Mouse (Mus musculus) heart, postnatal 10 days (tissue): Measurements from ENCODE around the gene Gon7. TPM values are rescaled to one million over a fixed set of nuclear protein-coding genes. Genes with fewer than 3 reads are reported as not detected.

Experiments
- DNase-seq, 2 experiments: peaks; one replicate each; pipeline ENCODE4 v3.0.0; 2021
- intact Hi-C: fragments of 180-260 bp; cut with DNase I; formaldehyde crosslinking; loops from one replicate; pipeline ENCODE4 v1.15.1; 2025
- total RNA-seq, 2 experiments: library from RNA; stranded (reverse); gene quantifications; 2 replicates each; pipeline ENCODE4 v1.2.3; 2021

The Gon7 gene
- total RNA-seq, 2 experiments from 2014 or later = 10.6 to 11.7 TPM

DNA sequence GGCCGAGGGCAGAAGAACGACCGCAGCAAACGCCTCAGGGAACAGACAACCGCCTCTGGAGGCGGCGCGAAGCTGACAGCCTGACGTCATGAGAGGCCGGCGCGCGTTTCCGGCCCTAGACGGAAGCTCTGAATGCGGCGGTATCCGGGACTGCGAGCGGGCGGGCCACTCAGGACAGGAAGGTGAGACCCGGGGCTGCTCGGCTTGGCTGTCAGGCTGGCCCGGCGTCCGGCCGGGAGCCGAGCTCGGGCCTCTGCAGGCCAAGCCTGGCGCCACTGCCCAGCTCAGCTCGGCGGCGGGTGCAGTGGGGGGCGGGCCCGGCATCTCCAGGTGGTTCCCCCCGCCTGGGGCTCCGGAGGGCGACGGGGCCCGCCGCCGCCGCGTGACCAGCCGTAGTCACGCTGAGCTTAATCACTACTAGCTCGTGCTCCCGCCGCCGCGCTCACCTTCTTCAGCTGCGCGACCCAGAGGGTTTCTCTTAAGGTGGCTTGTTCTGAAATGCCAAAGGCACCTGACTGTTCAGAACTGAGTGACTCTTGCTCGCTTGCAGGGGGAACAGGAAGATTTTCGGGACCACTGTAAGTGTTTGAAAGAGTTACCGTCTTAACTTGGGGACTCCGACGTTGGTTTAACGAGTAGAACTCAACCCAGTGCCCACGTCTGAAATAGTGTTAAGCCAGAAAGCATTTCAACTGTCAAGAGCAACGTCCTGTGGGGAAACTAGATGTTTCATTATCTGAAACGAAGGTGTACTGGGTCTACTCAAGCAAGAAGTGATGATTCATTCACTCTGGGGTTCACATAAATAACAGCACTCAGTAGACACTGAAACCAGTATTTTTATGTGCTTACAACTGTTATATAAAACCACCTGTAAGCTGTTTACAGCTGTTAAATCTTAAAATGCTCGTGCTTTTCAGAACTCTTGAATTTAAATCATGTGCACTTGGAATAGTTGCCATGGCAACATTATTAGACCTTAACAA is 13.7 kb downstream of the Gon7 start, which contains the start of the genes Moap1 and Tmem251:
Moap1 (minus strand) TSS at position 73 of the 986 bp plus-strand sequence.
Tmem251 (plus strand) TSS at position 174 of the 986 bp plus-strand sequence.
- peak; percentile 94 for DNase-seq
- intact Hi-C loops = loop anchor here (1.0 to 5.0 kb wide), 2 partner anchors 13 to 133 kb away; partner anchors contain the start of genes Btbd7, Gm28051, Gon7 and Ubr7

DNA sequence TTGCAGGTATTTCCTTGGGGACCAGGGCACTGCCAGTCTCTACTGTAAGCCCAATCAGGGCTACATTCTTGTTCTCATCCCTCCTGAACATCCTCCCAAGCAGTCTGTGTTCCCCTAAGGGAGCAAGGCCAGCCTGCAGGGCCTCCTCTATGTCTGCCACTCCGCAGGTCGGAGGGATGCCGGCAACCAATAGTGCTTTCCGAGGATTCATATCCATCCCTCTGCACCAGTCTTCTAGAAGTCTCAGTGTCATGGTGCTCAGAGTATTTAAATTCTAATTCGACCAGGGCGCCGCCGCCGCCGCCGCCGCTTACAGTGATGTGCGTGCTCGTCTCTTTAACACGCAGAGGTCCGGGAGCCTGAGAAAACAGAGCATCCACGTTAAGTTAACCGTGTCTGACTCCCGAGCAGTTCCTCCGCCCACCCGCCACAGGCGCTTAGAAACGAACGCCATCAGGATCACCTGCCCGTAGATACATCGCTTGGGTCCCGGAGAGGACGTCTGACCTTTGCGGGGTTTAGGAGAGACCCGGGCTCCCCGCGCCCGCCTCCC is 14.5 kb downstream of the Gon7 start:
- DNase-seq = no peak
- intact Hi-C loops = loop anchor here (1.0 to 5.0 kb wide), 2 partner anchors 14 to 134 kb away; partner anchors contain the start of genes Btbd7, Gm28051, Gon7 and Ubr7

DNA sequence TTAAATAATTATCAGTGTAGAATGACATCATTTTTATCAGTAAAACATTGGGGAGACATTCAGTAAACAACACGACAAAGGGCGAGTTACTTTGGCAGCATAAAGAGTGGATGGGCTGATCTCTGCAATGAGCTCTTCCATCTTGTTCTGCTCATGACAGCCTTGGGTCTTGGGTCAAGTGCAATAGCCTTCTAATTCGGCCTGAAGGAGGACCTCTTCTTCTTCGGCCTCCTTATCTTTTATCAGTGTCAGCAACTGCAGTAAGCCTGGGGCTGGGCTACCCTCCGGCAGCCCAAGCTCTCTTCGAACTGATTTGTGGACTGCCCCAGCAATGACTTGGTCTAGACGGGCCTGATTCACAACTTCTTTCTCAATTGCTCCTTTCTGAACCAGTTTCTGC is 15.5 kb downstream of the Gon7 start:
- DNase-seq = no peak
- intact Hi-C loops = loop anchor here (5.0 kb wide), 1 partner anchor 135 kb away; the partner anchor contains the start of gene Btbd7

DNA sequence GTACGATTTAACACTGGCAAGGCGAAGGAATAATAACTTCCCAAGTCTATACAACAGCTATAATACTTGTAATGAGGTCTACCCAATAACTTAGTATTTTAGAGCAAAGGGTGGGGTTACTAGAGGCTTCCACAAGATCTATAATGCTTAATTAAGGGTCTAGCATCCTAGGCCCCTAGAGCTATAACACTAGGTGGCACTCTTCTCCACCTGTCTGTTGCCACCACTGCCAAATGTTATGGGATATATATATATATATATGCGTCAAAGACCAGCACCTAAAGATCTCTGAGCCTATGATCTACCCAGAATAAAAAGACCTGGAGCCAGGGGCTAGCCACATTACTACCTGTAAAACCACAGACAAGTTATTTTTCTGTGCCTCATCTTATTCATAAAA is 17.3 kb downstream of the Gon7 start:
- no peak for DNase-seq
- intact Hi-C loops = loop anchor here (1.0 to 5.0 kb wide), 2 partner anchors 137 to 325 kb away; partner anchors contain the start of gene Btbd7

DNA sequence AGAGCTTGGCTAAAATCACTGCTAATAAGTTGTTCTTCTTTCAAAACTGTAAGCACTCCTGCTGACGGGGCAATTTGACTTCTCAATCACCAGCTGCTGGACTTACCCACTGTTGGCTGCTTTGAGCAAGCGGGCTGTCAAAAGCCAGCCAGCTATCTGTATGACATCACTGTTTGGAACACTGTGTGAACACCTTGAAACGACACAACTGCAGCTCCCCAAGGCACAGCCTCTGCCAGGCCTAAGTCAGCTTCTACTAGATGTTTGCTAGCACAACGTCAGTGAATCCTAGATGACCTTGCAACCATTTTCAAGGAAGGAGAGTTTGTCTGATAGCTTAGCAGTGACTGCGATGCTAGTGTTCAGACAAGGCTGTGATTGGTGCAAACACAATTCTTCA is 18.5 kb downstream of the Gon7 start:
- DNase-seq = peak in 1 of 2 experiments; percentile 35
- intact Hi-C loops = no loop called here

DNA sequence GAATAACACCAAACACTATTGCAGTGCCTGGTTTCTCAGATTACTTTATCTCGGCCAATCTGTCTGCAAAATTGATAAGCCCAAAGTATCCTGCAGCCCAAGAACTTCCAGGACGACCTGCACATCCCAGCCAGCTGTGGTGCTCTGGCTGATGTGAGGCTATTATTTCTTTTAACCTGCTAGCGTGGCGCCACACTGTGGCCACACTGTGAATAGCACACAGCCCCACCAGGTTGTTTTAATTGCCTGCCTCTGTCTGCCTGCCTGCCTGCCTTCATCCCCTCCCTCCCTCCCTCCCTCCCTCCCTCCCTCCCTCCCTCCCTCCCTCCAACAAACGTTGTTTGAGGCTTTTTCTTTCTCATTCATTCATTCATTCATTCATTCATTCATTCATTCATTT is 24.2 kb downstream of the Gon7 start:
- intact Hi-C loops = loop anchor here (1.0 to 5.0 kb wide), 2 partner anchors 28 to 211 kb away; no protein-coding TSS in a partner anchor
- DNase-seq = peak; percentile 59 to 80

DNA sequence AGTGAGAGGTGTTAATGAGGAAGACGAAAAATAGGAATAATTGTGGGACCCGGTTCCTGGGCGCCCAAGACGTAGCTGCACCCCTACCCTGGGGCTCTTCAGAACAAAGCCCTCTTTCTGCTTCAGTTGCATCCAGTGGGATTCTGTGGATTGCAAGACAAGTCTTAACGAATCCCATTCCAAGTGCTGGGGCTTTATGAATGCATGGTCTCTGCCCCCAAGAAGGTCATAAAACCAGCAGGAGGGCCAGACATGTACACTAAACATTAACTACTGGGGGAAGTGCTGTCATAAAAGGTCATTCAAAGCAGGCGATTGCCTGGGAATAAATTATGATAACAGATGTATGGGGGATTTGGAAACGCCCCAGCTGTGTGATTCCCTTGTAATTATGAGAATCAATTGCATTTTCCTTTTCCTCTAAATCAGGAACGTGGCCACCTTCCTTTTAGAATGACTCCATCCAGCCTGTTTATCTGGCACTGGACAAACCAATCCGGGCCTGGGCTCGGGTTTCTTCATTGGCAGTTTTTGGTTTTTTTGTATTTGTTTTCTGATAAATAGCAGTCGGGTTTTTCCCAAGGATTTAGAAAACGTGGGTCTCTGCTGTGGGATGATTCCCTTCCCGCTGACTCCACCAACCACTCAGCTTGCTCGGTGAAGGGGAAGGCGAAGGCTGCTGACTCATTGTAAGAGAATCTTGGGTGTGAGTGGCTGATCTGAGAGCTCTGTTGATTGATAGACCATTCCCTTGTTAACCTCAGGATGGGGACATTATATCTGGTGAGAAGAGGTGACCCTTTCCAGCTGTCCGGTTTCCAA is 26.6 kb downstream of the Gon7 start:
- DNase-seq = no peak
- intact Hi-C loops = loop anchor here (5.0 kb wide), 1 partner anchor 209 kb away; no protein-coding TSS in a partner anchor

DNA sequence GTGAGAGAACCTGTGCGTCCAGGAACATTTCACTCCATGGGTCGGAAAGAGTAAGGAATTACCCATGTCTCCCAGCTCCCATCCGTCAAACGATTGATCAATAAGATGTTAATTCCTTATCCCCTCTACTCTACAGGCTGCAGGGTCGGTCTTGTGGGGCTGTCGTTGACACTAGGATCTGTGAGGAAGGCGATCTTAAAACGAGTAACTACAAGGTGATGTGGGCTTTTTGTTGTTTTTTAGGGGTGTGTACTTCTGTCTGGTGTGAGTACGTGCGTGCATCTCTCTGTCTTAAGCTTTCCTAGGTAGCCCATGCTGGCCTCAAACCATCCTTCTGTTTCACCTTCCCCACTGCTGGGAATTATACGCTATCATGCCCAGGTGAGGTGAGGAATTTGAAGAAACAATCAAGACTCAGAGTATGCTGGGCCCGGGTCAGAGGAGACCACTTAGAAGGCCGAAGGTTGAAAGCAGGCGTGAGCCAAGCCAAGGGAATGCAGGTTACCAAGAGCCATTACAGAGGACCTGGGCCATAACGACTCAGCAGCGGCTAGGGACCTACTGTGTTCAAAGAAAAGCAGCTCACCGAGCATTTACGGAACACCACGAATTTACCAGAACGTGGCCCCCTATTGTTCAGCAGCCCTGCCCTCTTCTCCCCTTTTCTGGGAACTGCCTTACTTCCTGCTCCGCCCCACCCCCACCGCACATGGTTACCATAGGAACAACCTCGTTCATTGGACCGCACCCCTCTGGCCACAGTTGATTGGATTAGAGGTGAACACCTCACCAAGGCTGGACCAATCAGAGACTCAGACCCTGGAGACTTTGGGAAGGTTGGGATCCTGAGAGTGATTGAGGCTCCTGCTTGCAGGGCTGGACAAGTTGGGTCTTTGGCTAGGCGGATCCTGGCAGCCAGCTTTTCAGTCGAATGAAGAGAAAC is 27.5 kb downstream of the Gon7 start:
- peak; percentile 34 to 48 for DNase-seq
- intact Hi-C loops = loop anchor here (5.0 kb wide), 1 partner anchor 208 kb away; no protein-coding TSS in a partner anchor

DNA sequence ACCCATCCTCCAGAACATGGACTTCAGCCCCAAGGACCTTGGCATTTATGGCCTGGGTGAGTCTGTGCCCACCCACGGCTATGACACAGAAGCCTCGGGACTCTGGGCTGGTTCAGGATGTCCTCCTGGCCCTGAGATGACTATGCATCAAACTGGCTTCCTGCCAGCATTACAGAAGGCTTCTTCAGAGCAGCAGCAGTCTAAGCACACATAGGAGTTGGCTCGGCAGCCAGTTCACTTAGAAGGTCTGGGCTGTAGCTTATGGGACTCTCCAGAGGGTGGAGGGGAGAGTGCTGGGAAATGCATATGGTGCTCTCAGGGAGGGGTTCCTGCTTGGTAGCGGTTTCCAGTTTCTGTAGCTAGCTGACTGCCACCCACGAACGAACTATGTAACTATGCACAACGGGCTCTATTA is 31.8 kb downstream of the Gon7 start:
- DNase-seq = no peak
- intact Hi-C loops = no loop called here

DNA sequence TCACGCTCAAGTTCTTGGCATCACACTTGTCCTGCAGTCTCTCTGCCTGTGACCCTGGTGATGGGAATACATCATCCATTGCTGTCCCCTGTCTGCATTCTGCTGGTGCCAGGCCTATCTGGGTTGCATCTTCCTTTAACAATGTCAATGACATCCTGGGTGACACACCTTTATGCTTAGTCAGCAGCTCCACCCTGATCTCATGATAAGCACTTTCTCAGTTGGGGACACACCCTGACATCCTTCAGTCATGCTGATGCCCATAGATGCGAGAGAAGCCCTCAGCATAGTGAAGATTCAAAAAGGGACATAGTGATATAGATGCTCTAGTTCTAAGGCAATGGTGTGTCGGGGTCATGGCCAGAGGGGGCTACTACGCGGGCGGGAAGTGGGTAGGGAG is 32.5 kb downstream of the Gon7 start:
- no peak for DNase-seq
- intact Hi-C loops = no loop called here

DNA sequence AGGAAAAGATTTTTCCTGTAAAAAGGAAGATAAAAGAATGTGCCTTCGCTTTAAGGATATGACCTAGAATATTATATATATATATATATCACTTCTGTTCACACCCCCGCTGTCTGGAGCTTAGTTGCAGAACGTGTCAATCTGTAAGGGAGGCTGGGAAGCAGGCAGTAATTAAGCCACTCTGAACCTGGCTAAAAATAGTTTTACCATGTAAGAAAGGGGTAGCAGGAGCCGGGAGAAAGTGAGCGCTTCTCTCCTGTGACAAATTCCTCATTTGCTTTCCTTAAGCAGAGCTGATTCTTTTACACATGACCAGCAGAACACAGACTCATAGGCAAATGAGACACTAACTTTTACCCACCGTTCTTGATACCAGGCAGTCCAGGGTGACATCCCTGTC is 33.7 kb downstream of the Gon7 start:
- intact Hi-C loops = no loop called here
- no peak for DNase-seq

DNA sequence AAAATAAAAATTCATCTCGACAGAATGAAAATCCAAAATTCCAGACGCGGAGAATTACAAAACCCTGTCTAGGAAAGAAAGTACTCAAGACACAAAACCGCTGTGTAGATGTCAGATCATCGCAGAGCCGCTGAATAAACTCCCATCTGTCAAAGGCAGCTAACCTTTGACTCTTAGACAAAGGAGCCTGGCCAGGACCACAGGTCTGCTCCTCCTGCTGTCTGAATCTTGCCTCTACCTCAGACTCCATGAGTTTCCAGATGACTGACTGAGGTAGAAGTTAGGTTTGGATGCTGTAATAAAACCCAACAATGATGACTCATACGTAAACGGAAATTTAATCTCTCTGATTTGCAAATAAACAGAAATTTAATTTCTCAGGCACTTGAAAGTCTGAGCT is 34.6 kb downstream of the Gon7 start:
- intact Hi-C loops = no loop called here
- no peak for DNase-seq

DNA sequence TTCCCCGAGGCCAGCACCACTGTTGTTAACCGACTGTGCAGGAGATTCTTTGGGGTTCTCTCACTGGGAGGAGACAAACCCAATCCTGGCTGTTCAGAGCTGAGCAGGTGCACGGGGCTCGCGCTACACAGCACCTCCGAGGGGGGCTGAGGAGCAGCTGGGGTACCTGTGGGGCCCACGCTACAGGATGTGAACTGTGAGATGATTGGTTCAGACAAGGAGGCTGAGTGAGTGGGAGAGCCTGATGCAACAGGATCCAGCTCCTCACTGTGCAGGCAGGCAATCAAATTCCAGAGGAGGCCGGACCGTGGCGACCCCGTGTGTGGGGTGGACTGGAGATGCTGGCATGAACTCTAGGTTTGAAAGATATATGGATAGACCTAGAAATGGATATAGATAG is 35.2 kb downstream of the Gon7 start:
- intact Hi-C loops = no loop called here

DNA sequence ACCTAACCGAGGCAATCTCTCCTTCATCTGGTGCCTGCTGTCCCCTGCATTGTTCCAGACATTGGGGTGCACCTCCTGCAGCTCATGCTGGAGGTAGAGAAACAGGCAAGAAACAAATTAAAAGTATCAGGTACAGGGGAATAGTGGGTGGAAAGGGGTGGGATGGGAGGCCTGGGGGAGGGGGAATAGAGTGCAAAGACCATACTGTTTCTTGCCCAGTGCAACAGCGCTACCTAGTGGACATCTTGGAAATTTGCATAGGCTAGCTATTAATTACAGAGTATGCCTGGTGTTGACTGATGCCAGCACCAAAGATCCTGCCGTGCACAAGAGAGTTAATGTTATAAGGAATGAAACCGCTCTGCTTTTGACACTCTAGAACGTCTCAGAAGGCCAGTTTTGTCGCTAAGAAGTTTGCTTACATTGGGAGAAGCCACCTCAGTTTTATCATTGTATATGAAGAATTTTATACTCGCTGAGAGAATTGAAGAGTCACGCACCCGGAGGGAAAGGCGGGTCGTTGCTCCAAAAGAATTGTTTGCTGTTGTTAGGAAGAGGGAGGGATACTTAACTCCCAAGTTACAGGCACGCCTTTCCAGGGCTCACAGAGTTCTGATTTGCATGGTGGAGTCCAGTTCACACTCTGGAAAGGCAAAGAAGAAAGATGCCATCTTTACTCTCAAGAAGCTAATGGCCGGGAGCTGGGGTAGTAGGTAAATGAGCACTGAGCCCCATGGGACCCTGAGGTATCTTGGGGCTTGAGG is 37.9 kb downstream of the Gon7 start:
- intact Hi-C loops = loop anchor here (1.0 kb wide), 1 partner anchor 140 kb away; no protein-coding TSS in a partner anchor
- DNase-seq = peak; percentile 40 to 75

More for the DNA sequence above, 35.2 kb downstream of the Gon7 start:
- DNase-seq = no peak

DNA sequence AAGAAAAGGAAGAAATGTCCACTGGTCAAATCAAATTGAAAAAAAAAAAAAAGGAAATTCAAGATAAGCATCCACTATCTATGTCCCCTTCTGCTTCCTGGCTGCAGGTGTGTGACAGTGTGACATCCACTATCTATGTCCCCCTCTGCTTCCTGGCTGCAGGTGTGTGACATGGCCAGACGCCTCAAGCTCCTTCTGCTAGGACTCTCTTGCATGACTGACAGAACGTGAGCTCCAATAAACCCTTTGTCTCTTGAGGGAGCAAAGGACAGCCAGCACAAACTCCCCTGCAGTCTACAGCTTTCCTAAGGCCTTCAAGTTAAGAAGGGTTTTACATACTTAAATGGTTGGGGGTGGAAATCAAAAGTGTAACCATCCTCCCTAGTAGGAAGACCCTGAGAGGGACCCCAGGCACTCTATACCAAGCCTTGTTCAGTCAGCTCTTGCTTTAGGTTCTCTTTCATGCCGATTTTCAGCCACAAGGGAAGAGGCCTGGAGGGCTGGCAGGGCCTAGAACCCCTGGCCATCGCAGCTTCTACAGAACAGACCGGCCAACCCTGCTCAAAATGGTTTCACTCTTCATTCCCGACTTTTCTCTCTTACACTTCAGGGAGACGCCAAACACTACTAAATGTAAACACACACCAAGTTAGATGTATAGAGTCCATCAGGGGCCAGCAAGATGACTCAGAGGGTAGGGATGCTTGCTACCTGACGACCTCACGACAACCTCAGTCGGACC is 42.8 kb downstream of the Gon7 start:
- intact Hi-C loops = no loop called here

DNA sequence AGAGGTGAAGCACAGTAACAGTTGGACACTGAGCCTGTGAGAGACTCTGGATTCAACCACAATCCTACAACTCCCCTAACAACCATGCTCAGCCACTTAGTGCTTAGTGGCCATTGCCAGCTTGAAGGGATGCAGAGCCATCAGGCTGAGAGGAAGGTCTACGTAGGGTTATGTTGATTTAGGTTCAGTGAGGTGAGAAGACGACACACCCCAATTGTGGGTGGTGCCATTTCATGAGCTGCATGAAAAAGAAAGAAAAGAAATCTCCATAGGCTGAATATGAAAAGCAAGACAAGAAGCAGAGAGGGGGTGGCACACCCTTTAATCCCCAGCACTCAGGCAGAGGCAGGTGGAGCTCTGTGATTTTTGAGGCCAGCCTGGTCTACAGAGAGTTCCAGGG is 43.5 kb downstream of the Gon7 start:
- intact Hi-C loops = no loop called here
- no peak for DNase-seq

More for the DNA sequence above, 42.8 kb downstream of the Gon7 start:
- no peak for DNase-seq

DNA sequence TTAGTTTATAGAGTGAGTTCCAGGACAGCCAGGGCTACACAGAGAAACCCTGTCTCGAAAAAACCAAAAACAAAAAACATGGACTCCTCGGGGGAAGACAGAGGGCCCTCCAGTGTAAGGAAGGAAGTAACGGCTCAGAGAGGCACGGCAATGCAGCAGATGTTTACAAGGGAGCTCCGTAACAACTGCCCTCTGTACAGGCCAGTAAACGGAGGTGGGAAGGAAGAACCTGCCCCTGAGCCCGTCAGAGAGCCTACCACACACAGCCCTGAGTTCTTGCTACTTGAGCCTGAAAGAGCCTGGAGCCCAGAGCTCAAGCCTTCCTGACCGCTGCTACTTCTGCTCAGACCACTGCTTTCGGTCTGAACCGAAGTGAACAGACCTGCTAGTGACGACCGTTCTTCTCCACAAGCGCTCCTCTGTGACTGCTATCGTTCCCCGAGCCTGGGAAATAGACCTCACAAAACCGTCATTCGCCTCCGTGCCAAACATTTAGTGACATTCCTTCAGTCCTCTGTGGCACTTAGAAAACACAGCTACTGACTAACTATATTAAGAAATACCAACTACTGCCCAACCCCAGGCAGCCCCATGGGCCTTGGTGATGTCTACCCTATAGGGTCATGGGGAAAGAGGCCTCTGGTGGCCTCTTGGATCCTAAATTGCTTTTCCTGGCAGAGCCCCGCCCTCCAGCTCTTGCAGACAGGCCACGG is 44.3 kb downstream of the Gon7 start:
- DNase-seq = no peak
- intact Hi-C loops = no loop called here
